Comparison of ENCODE assay signal across 9 mouse cellular contexts in the genomic region with DNA sequence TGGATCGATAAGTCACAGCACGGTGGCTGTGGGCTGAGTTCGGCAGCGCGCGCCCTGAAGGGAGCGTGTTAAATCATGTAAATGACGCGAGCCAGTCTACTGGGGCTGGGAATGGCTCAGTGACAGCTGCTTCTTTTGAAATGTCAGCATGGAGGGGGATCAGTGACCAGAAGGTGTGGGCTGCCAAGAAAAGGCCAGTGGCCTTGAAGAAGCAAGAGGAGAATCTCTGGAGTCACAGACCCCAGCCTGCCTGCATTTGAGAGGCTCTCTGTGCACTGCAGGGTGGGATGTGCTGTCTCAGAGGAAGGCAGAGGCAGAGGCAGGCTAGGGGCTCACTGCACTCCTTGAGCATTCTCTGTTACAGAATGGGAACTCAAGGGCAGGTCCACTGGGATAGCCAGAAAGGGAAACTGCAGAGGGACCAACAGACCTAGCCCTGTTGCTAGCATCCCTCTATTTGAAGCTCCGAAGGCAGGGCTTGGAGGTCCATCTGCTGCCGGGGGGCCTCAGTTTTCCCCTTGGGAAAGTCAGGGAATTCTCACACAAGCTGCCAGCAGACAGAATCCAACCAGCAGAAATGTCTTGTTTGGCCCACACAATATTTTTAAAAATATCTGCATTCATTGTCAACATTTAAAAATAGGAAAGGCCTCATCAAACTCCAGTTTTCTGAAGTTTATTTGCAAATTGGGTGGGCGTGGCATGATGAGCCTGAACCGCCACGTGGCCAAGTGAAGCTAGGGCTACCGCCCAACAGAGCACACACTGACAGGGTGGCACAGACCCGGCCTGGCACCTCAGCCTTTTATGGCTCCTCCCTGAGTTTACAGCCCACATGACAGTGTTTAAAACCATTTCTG.
A peak's percentile ranks its signal among the peaks of the same experiment; 100 is the strongest.
DNase-seq lines count a peak whose midpoint lies in the region; ATAC-seq lines count a peak whose summit lies in the region.
"Had no signal": no experiment of that assay in that cellular context is flagged by ENCODE, and none has a peak within 500 bp of the region (broad histone marks: within the 10 kb centered on the region; RNA-seq: fewer than 3 reads in every experiment).

No protein-coding gene starts in this region.

- no peaks in the 10 kb centered on the region for H3K36me3 ChIP-seq in forebrain, embryonic 12.5 days (replicated peaks)
- no peaks in the 10 kb centered on the region for H3K36me3 ChIP-seq in forebrain, embryonic 16.5 days (ENCODE audit: control insufficient read depth, insufficient read depth)
- H3K36me3 ChIP-seq: limb, embryonic 13.5 days had no signal

- no peaks in the 10 kb centered on the region for H3K27me3 ChIP-seq in forebrain, embryonic 12.5 days
- H3K27me3 ChIP-seq in forebrain, embryonic 16.5 days (replicated peaks; ENCODE audit: control insufficient read depth, insufficient read depth, low read length): no peaks in the 10 kb centered on the region

- ATAC-seq in forebrain, embryonic 12.5 days (ENCODE audit: low FRiP score): 0 out of 2 replicates have a peak, but pooled peaks have one; percentile 11
- ATAC-seq in forebrain, embryonic 16.5 days: no peak

- no peak overlapping the region for H3K4me3 ChIP-seq in forebrain, embryonic 12.5 days (replicated peaks)
- H3K4me3 ChIP-seq in forebrain, embryonic 16.5 days (replicated peaks; ENCODE audit: low read length): no peak overlapping the region
- H3K4me3 ChIP-seq: limb, embryonic 13.5 days had no signal

- H3K4me2 ChIP-seq in forebrain, embryonic 12.5 days: no peak overlapping the region
- no peak overlapping the region for H3K4me2 ChIP-seq in forebrain, embryonic 16.5 days (ENCODE audit: low read length)
- H3K4me2 ChIP-seq: limb, embryonic 13.5 days had no signal

- H3K9me3 ChIP-seq in forebrain, embryonic 12.5 days: no peaks in the 10 kb centered on the region
- no peaks in the 10 kb centered on the region for H3K9me3 ChIP-seq in forebrain, embryonic 16.5 days (ENCODE audit: control insufficient read depth, low read length)
- H3K9me3 ChIP-seq: limb, embryonic 13.5 days had no signal

- H3K4me1 ChIP-seq in forebrain, embryonic 12.5 days: peaks cover 19% of the 10 kb centered on the region
- H3K4me1 ChIP-seq in forebrain, embryonic 16.5 days (replicated peaks; ENCODE audit: control insufficient read depth, insufficient read depth, low read length): 0 out of 2 replicates have a peak, but pooled peaks cover 2% of the 10 kb centered on the region

- no peak overlapping the region for H3K9ac ChIP-seq in forebrain, embryonic 12.5 days
- no peak overlapping the region for H3K9ac ChIP-seq in forebrain, embryonic 16.5 days (replicated peaks; ENCODE audit: low read depth, low read length)
- H3K9ac ChIP-seq: limb, embryonic 13.5 days had no signal

- WGBS in forebrain, embryonic 12.5 days: 71% methylated on average over 16 of the region's 16 CpGs
- 58% methylated on average over 16 of the region's 16 CpGs for WGBS in forebrain, embryonic 16.5 days

- no peak overlapping the region for H3K27ac ChIP-seq in forebrain, embryonic 12.5 days
- no peak overlapping the region for H3K27ac ChIP-seq in forebrain, embryonic 16.5 days (ENCODE audit: low read length)
- H3K27ac ChIP-seq: limb, embryonic 13.5 days had no signal

- DNase-seq in right cerebral cortex, adult 2 months (ENCODE audit: low spot score in 2 of 2): peak; percentile 32 to 41
- DNase-seq in right cerebral cortex, postnatal 25 days: no peak
- DNase-seq in lung, postnatal 10 days: peak; percentile 44
- no peak for DNase-seq in thymus, adult 18-20 months
- DNase-seq in spleen, postnatal 10 days (ENCODE audit: low spot score in 2 of 2): no peak
- DNase-seq in adrenal gland, adult 8-10 months: no peak

Comparison
In these comparisons a context has a peak if more than half of its experiments do, and no peak if none do; other contexts are left out.
1. DNase-seq: peak in right cerebral cortex, adult 2 months (2 of 2) and lung, postnatal 10 days (single experiment); none in right cerebral cortex, postnatal 25 days (single experiment), thymus, adult 18-20 months (0 of 2), spleen, postnatal 10 days (0 of 2) and adrenal gland, adult 8-10 months (single experiment).